Mouse (Mus musculus): ENCODE measurements around the gene Tmem209. TPM values are rescaled to one million over a fixed set of nuclear protein-coding genes. Genes with fewer than 3 reads are reported as not detected.

Tmem209 gene
- polyA plus RNA-seq, 1 experiment, result 15.0 TPM

GRCm38 (mm10) chr6:30460750-30461446 lies 48.7 kb downstream of the Tmem209 start:
- Histone ChIP-seq H3K27ac (replicated peaks; ENCODE audit: low read depth, low read length) (no peak overlapping the region), H3K4me1 (ENCODE audit: control insufficient read depth, insufficient read depth, insufficient read length, low read length) (0 out of 2 replicates have a peak, but pooled peaks cover 3% of the 10 kb centered on the region), H3K4me3 (ENCODE audit: insufficient read depth, low read depth, low read length) (no peak overlapping the region)

- Histone ChIP-seq H3K4me3 (ENCODE audit: insufficient read depth, low read depth, low read length) (peak overlapping the region; percentile 57), H3K4me1 (ENCODE audit: control insufficient read depth, insufficient read depth, insufficient read length, low read length) (0 out of 2 replicates have a peak, but pooled peaks cover 3% of the 10 kb centered on the region), H3K27ac (replicated peaks; ENCODE audit: low read depth, low read length) (no peak overlapping the region)
These were observed 49.5 kb downstream of the Tmem209 start for GRCm38 (mm10) chr6:30459811-30460749.

- H3K4me3 ChIP-seq (ENCODE audit: insufficient read depth, low read depth, low read length), result peak overlapping the region; percentile 57
- 0 out of 2 replicates have a peak, but pooled peaks cover 3% of the 10 kb centered on the region for H3K4me1 ChIP-seq (ENCODE audit: control insufficient read depth, insufficient read depth, insufficient read length, low read length)
- H3K27ac ChIP-seq (replicated peaks; ENCODE audit: low read depth, low read length), result no peak overlapping the region
These were observed 50.4 kb downstream of the Tmem209 start for GRCm38 (mm10) chr6:30459056-30459747.

- H3K4me3 ChIP-seq (ENCODE audit: insufficient read depth, low read depth, low read length), result no peak overlapping the region
- no peak overlapping the region for H3K27ac ChIP-seq (replicated peaks; ENCODE audit: low read depth, low read length)
- H3K4me1 ChIP-seq (ENCODE audit: control insufficient read depth, insufficient read depth, insufficient read length, low read length), result 0 out of 2 replicates have a peak, but pooled peaks cover 3% of the 10 kb centered on the region
These were observed 51.0 kb downstream of the Tmem209 start for GRCm38 (mm10) chr6:30458626-30459025.

GRCm38 (mm10) chr6:30456991-30457390 lies 52.6 kb downstream of the Tmem209 start:
- Histone ChIP-seq H3K27ac (replicated peaks; ENCODE audit: low read depth, low read length) (no peak overlapping the region), H3K4me3 (ENCODE audit: insufficient read depth, low read depth, low read length) (no peak overlapping the region), H3K4me1 (ENCODE audit: control insufficient read depth, insufficient read depth, insufficient read length, low read length) (0 out of 2 replicates have a peak, but pooled peaks cover 3% of the 10 kb centered on the region)

GRCm38 (mm10) chr6:30439576-30439975 lies 70.0 kb downstream of the Tmem209 start:
- Histone ChIP-seq H3K4me1 (ENCODE audit: control insufficient read depth, insufficient read depth, insufficient read length, low read length) (no peaks in the 10 kb centered on the region), H3K4me3 (ENCODE audit: insufficient read depth, low read depth, low read length) (no peak overlapping the region), H3K27ac (replicated peaks; ENCODE audit: low read depth, low read length) (no peak overlapping the region)

GRCm38 (mm10) chr6:30437054-30437453 lies 72.5 kb downstream of the Tmem209 start:
- H3K4me1 ChIP-seq (ENCODE audit: control insufficient read depth, insufficient read depth, insufficient read length, low read length), result no peaks in the 10 kb centered on the region
- H3K27ac ChIP-seq (replicated peaks; ENCODE audit: low read depth, low read length), result no peak overlapping the region
- H3K4me3 ChIP-seq (ENCODE audit: insufficient read depth, low read depth, low read length), result no peak overlapping the region

- H3K4me3 ChIP-seq (ENCODE audit: insufficient read depth, low read depth, low read length), result no peak overlapping the region
- H3K4me1 ChIP-seq (ENCODE audit: control insufficient read depth, insufficient read depth, insufficient read length, low read length), result no peaks in the 10 kb centered on the region
- H3K27ac ChIP-seq (replicated peaks; ENCODE audit: low read depth, low read length), result no peak overlapping the region
These were observed 73.1 kb downstream of the Tmem209 start for GRCm38 (mm10) chr6:30436476-30436875.

- H3K4me1 ChIP-seq (ENCODE audit: control insufficient read depth, insufficient read depth, insufficient read length, low read length), result no peaks in the 10 kb centered on the region
- no peak overlapping the region for H3K27ac ChIP-seq (replicated peaks; ENCODE audit: low read depth, low read length)
- no peak overlapping the region for H3K4me3 ChIP-seq (ENCODE audit: insufficient read depth, low read depth, low read length)
These were observed 77.0 kb downstream of the Tmem209 start for GRCm38 (mm10) chr6:30432461-30433192.

Other genes starting within 250 kb of the Tmem209 start
- 58.7 and 69.2 TPM in 2 replicates for gene Ube2h, start 205.2 kb downstream of the Tmem209 start, polyA plus RNA-seq (2012; ENCODE audit: insufficient read depth, insufficient read length, missing spikeins)
- 11.5 and 13.2 TPM in 2 replicates for gene Zc3hc1, start 118.8 kb downstream of the Tmem209 start, polyA plus RNA-seq (2012; ENCODE audit: insufficient read depth, insufficient read length, missing spikeins)
- 18.9 and 19.3 TPM in 2 replicates for gene Klhdc10, start 107.9 kb downstream of the Tmem209 start, polyA plus RNA-seq (2012; ENCODE audit: insufficient read depth, insufficient read length, missing spikeins)
- gene Ssmem1, start 66 bp upstream of the Tmem209 start, polyA plus RNA-seq (2012; ENCODE audit: insufficient read depth, insufficient read length, missing spikeins), result not detected in 2 replicates
- gene Cpa2, start 31.8 kb upstream of the Tmem209 start, polyA plus RNA-seq (2012; ENCODE audit: insufficient read depth, insufficient read length, missing spikeins), result 0.99 TPM in 1 of 2 replicates, not detected in the other
- gene Cpa4, start 58.6 kb upstream of the Tmem209 start, polyA plus RNA-seq (2012; ENCODE audit: insufficient read depth, insufficient read length, missing spikeins), result not detected in 2 replicates
- not detected in 2 replicates for gene Cpa5, start 101.2 kb upstream of the Tmem209 start, polyA plus RNA-seq (2012; ENCODE audit: insufficient read depth, insufficient read length, missing spikeins)
- not detected in 2 replicates for gene Cpa1, start 129.4 kb upstream of the Tmem209 start, polyA plus RNA-seq (2012; ENCODE audit: insufficient read depth, insufficient read length, missing spikeins)
- gene Cep41, start 184.0 kb upstream of the Tmem209 start, polyA plus RNA-seq (2012; ENCODE audit: insufficient read depth, insufficient read length, missing spikeins), result 1.4 and 4.8 TPM in 2 replicates
- 1.5 and 6.7 TPM in 2 replicates for gene Mest, start 213.8 kb upstream of the Tmem209 start, polyA plus RNA-seq (2012; ENCODE audit: insufficient read depth, insufficient read length, missing spikeins)